ENCODE assay signal across 18 mouse cellular contexts in the genomic region with DNA sequence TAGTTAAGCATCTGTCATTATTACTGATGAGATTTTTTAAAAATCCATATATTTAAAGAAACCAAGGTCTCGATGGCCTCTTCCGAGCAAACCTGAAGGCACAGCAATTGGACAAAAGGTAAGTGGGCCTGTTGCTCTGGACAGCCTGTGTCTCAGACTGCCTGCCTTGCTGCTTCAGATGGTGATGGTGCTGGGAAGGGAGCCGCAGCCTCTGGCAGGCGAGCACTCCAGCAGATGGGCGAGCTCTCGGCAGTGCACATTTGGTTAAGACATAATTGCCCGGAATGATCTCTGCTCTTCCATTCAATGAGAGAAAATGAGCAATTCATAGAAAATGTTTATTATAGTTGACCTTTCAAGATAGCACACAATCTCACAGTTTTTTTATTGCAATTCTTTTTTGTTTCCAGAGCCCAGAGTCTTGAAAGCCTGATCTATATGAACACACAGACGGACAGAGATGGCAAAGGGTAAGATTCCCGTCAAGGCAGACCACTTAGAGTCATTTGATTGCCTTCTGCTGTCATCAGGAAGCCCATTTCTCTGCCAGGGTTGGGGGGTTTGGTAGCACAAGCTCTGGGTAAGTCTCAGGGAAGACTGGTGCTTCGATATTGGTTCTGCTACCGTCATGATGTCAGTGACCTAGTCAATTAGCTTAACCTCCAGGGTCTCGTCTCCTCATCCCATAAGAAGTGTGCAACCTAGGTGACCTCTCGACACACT. TPM values are rescaled to one million over a fixed set of nuclear protein-coding genes. Genes with fewer than 3 reads are reported as not detected.
A peak's percentile ranks its signal among the peaks of the same experiment; 100 is the strongest.
DNase-seq lines count a peak whose midpoint lies in the region; ATAC-seq and TF ChIP-seq lines count a peak whose summit lies in the region.
"Had no signal": no experiment of that assay in that cellular context is flagged by ENCODE, and none has a peak within 500 bp of the region (broad histone marks: within the 10 kb centered on the region; RNA-seq: fewer than 3 reads in every experiment).

No protein-coding gene starts in this region.

- H3K4me3 ChIP-seq in lung, adult 2 months (replicated peaks; ENCODE audit: extremely low read depth, low read depth, low read length): no peak overlapping the region
- H3K4me3 ChIP-seq: erythroblast, embryonic 14.5 days; gastrocnemius, adult 2 months; megakaryocyte, embryonic 14.5 days; stomach, embryonic 15.5 days had no signal

- no peak for DNase-seq in frontal cortex, postnatal 14 days (ENCODE audit: low spot score in 2 of 2)
- DNase-seq in cerebellum, postnatal 25 days: peak; percentile 38 to 61
- DNase-seq in layer of hippocampus, postnatal 10 days (ENCODE audit: low spot score in 2 of 2): peak; percentile 46 to 56
- DNase-seq in gastrocnemius, postnatal 10 days: no peak
- DNase-seq in kidney, adult 18-20 months: no peak
- DNase-seq in lung, adult 2 months: no peak
- DNase-seq: gastrocnemius, adult 2 months; heart, postnatal 10 days; thymus, postnatal 4 days had no signal

- no peak for TF ChIP-seq CTCF in lung, adult 2 months (IDR thresholded peaks at IDR 0.05; ENCODE audit: insufficient read depth, low read length)

- peak; percentile 94 for ATAC-seq in frontal cortex, adult (ENCODE audit: low TSS enrichment)
- peak; percentile 83 for ATAC-seq in cerebellum, adult (ENCODE audit: insufficient number of reproducible peaks, low FRiP score, low TSS enrichment)
- ATAC-seq: inflammation-experienced regulatory T-cells, adult 6 months; lung, postnatal 0 days; Patski had no signal

- H3K4me1 ChIP-seq in lung, adult 2 months (ENCODE audit: control insufficient read depth, insufficient read depth, low read length): no peaks in the 10 kb centered on the region
- H3K4me1 ChIP-seq: stomach, embryonic 15.5 days had no signal

- TF ChIP-seq POLR2A in lung, adult 2 months (IDR thresholded peaks at IDR 0.05; ENCODE audit: borderline replicate concordance, extremely low read depth, low read depth, low read length): no peak

- WGBS in lung, adult 2 months: 82% methylated on average over 13 of the region's 13 CpGs

RNA-seq across cellular contexts. Expression of a gene that starts 58.6 kb away (rescaled TPM):
- under 1 TPM; 0.67 to 0.80 TPM for total RNA-seq in layer of hippocampus, postnatal 10 days (2021)
- under 1 TPM in 1 of 2 experiments, not detected in 1; 0.14 TPM for total RNA-seq in gastrocnemius, postnatal 10 days (2021)
- 6.4 and 8.1 TPM in 2 replicates for polyA plus RNA-seq in lung, adult 2 months (2012; rRNA removed)
- total RNA-seq: liver, adult 2 months had no signal
- polyA plus RNA-seq: erythroblast, embryonic 14.5 days; liver, adult 2 months had no signal

Comparison
In these comparisons a context has a peak if more than half of its experiments do, and no peak if none do; other contexts are left out.
1. DNase-seq: peak in cerebellum, postnatal 25 days (2 of 2) and layer of hippocampus, postnatal 10 days (2 of 2); none in frontal cortex, postnatal 14 days (0 of 2), gastrocnemius, postnatal 10 days (single experiment), kidney, adult 18-20 months (single experiment) and lung, adult 2 months (single experiment).